Mouse (Mus musculus): ENCODE results near the gene 9530077C05Rik.

DNA sequence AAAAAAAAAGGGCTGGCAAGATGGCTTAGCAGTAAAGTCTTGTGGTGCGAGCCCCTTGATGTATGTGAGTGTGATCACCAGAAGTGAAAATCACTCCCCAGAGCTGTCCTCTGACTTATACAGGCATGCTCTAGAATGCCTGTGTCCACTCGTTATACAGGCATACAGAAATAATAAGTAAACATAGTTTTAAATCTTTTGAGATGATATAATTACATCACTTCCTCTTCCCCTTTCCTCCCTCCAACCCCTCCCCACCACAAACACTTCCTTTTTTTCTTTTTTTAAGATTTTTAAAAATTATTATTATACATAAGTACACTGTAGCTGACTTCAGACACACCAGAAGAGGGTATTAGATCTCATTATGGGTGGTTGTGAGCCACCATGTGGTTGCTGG is 16.6 kb upstream of the 9530077C05Rik start:
- TF ChIP-seq CTCF (IDR thresholded peaks at IDR 0.05; ENCODE audit: low read depth) = no peak
- TF ChIP-seq EP300 (IDR thresholded peaks at IDR 0.05; ENCODE audit: low read depth) = no peak

Data from liver, postnatal 0 days (tissue).